Mouse (Mus musculus): ENCODE data around the gene Rsbn1. TPM values are rescaled to one million over a fixed set of nuclear protein-coding genes. Genes with fewer than 3 reads are reported as not detected.

Rsbn1 gene
- polyA plus RNA-seq, 1 experiment from 2014 or later: 24.6 TPM

DNA sequence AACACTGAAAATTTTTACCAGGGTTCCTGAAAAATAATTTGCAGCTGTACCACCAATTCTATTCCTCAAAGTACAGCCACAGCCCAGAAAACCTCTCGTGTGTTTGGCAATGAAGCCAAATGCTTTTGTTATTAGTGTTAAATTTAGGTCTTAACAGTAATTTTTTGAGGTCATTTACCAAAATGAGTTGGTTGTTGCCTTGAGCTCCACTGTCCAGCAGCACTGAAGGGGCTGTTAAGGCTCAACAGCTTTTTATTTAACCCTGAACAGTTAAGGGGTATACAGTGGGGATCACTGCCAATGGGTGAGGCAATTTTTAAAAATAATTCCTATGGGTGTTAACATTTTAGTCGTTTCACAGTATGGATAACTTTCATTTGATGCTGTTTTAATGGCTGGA lies 53.3 kb downstream of the Rsbn1 start:
- peaks cover 21% of the 10 kb centered on the region for H3K36me3 ChIP-seq
- peak overlapping the region; percentile 91 for H3K9ac ChIP-seq (replicated peaks)
- ATAC-seq: no peak
- H3K27me3 ChIP-seq: no peaks in the 10 kb centered on the region
- no peaks in the 10 kb centered on the region for H3K9me3 ChIP-seq
- H3K4me1 ChIP-seq (replicated peaks): peaks cover 31% of the 10 kb centered on the region
- peak overlapping the region; percentile 85 for H3K4me3 ChIP-seq (replicated peaks)
- WGBS: 22% methylated on average over 2 of the region's 2 CpGs
- H3K27ac ChIP-seq: peak overlapping the region; percentile 99
- peak overlapping the region; percentile 79 for H3K4me2 ChIP-seq (replicated peaks)

DNA sequence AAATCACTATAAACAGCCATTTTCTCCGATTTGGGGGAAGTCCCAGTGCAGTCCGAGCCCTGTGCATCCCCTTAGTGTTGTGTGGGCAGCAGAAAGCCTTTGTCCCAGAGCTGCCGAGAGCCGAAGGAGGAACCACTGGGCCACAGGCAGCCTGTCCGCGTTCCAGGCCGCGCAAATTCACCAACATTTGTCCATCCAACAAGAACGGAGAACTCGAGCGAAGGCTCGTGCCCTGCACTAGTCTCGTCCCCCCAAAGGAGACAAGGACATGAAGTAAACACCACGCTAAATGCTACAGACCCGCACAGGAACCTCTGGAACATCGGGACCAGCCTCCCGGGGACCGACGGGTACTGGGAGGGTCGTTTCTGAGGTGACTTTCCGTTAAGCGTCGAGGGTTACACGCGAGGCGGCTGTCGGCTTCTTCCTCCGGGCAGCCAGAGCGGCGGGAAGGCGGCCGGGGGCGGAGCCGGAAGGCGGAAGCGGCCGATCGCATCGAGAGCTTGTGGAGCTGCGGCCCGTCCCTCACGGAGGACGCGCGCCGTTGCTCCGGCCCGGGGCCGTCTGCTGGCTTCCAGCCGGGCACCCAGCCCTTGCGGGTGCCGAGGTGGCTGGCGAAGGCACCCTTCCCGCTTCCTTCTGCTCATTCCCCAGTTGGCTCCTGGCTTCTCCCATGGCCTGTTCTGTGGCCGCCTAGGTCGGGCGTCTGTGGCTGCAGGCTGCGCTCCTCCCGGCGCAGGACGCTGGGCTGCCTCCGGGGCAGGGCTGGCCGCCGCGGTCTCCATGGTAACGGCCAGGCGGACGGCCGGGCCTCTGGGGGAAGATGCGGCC lies 54.2 kb downstream of the Rsbn1 start, which contains the start of gene Phtf1:
Gene Phtf1, plus strand, starts transcription at position 250 of the 831 bp plus-strand sequence.
- Histone ChIP-seq H3K4me1 (replicated peaks) (peaks cover 31% of the 10 kb centered on the region), H3K27ac (peak within 1 kb of the TSS; percentile 99), H3K9ac (replicated peaks) (peak within 1 kb of the TSS; percentile 91), H3K9me3 (no peaks in the 10 kb centered on the region), H3K4me3 (replicated peaks) (peak within 1 kb of the TSS; percentile 85), H3K27me3 (no peaks in the 10 kb centered on the region), H3K36me3 (peaks cover 21% of the 10 kb centered on the region), H3K4me2 (replicated peaks) (peak within 1 kb of the TSS; percentile 79)
- ATAC-seq: peak; percentile 98
- under 1% methylated on average over 65 of the region's 70 CpGs for WGBS

- Histone ChIP-seq H3K36me3 (peaks cover 23% of the 10 kb centered on the region), H3K4me1 (replicated peaks) (peaks cover 31% of the 10 kb centered on the region), H3K27ac (peak overlapping the region; percentile 99), H3K9ac (replicated peaks) (peak overlapping the region; percentile 91), H3K4me2 (replicated peaks) (peak overlapping the region; percentile 79), H3K9me3 (no peaks in the 10 kb centered on the region), H3K27me3 (no peaks in the 10 kb centered on the region), H3K4me3 (replicated peaks) (peak overlapping the region; percentile 85)
- ATAC-seq: peak; percentile 89
- 0% methylated on average over 24 of the region's 24 CpGs for WGBS
These were observed 54.8 kb downstream of the Rsbn1 start for GRCm38 (mm10) chr3:103968701-103969100.

DNA sequence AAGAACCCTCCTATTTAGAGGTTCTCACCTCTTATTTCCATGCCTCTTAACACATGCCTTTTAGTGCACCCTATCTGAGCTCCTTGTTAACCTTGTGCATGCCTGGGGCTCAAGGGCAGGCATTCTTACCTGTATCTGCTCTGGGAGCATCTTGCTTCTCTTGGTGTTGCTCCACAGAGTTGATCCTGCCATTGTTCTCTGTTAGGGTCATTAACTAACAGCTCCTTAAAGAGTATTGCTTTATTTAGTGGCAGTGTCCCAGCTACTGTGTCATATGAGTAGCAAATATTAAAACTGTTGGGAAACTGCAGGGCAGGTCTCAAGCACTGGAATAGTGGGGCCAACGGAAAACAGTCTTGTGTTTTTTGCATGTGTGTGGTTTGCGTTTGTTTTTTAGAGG lies 57.2 kb downstream of the Rsbn1 start:
- H3K27me3 ChIP-seq: no peaks in the 10 kb centered on the region
- WGBS: 100% methylated on average over 2 of the region's 2 CpGs
- H3K36me3 ChIP-seq: peaks cover 23% of the 10 kb centered on the region
- no peak overlapping the region for H3K4me2 ChIP-seq (replicated peaks)
- no peaks in the 10 kb centered on the region for H3K9me3 ChIP-seq
- no peak for ATAC-seq
- H3K4me1 ChIP-seq (replicated peaks): peaks cover 31% of the 10 kb centered on the region
- H3K9ac ChIP-seq (replicated peaks): no peak overlapping the region
- no peak overlapping the region for H3K27ac ChIP-seq
- no peak overlapping the region for H3K4me3 ChIP-seq (replicated peaks)

GRCm38 (mm10) chr3:103984556-103984955 lies 70.6 kb downstream of the Rsbn1 start:
- Histone ChIP-seq H3K27me3 (no peaks in the 10 kb centered on the region), H3K4me1 (replicated peaks) (no peaks in the 10 kb centered on the region), H3K27ac (no peak overlapping the region), H3K9ac (replicated peaks) (no peak overlapping the region), H3K4me3 (replicated peaks) (no peak overlapping the region), H3K9me3 (no peaks in the 10 kb centered on the region), H3K4me2 (replicated peaks) (no peak overlapping the region), H3K36me3 (peaks cover 69% of the 10 kb centered on the region)
- 78% methylated on average over 4 of the region's 4 CpGs for WGBS
- ATAC-seq: no peak

DNA sequence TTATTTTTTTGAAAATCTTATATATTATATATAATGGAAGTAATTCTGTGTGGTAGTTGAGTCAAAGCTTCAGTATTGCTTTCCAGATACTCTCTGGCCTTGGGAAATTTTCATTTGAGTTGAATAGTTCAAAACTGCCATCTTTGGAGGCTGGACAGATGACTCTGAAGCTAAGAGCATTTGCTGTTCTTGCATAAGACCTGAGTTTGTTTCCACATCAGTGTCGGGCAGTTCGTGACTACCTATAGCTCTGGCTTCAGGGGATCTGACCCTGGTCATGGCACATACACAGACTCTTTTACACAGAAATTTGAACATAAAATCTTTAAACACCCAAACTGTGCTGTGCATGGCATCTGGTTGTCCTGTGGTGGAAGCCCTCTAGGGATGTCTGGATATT lies 71.3 kb downstream of the Rsbn1 start:
- H3K36me3 ChIP-seq: peaks cover 74% of the 10 kb centered on the region
- ATAC-seq: no peak
- H3K9me3 ChIP-seq: no peaks in the 10 kb centered on the region
- H3K4me1 ChIP-seq (replicated peaks): no peaks in the 10 kb centered on the region
- WGBS: 95% methylated on average over 2 of the region's 2 CpGs
- H3K4me3 ChIP-seq (replicated peaks): no peak overlapping the region
- no peaks in the 10 kb centered on the region for H3K27me3 ChIP-seq
- H3K27ac ChIP-seq: no peak overlapping the region
- no peak overlapping the region for H3K4me2 ChIP-seq (replicated peaks)
- H3K9ac ChIP-seq (replicated peaks): no peak overlapping the region

DNA sequence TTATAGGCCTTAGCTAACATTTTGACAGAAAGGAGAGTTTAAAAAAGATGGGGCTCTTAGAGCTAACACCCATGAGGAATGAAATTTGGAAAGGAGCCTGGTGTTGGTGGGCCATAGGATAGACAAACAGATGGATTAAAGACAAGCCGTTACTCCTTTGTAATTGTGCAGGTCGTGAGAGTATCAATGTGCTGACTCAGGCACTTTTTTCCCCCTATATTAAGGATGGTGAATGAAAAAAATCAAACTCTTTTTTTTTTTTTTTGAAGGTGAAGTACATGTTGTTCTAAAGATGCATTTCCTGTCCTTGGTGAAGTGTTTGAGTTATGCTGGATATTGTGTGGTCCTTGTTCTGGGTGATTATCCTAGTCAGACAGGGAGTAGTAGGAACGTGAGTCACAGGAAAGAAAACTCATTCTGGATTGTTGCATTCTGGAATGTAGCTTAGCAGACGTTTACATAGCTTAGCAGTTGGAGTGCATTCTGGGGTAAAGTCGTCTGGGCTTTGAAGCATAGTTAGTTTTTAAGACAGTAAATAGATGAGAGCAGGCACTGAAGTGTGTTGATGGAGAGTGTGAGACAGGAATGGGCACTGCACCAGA lies 74.0 kb downstream of the Rsbn1 start:
- no peak for ATAC-seq
- Histone ChIP-seq H3K4me1 (replicated peaks) (no peaks in the 10 kb centered on the region), H3K4me2 (replicated peaks) (no peak overlapping the region), H3K27me3 (no peaks in the 10 kb centered on the region), H3K27ac (no peak overlapping the region), H3K9ac (replicated peaks) (no peak overlapping the region), H3K36me3 (peaks cover 79% of the 10 kb centered on the region), H3K9me3 (no peaks in the 10 kb centered on the region), H3K4me3 (replicated peaks) (no peak overlapping the region)
- 62% methylated on average over 5 of the region's 5 CpGs for WGBS

DNA sequence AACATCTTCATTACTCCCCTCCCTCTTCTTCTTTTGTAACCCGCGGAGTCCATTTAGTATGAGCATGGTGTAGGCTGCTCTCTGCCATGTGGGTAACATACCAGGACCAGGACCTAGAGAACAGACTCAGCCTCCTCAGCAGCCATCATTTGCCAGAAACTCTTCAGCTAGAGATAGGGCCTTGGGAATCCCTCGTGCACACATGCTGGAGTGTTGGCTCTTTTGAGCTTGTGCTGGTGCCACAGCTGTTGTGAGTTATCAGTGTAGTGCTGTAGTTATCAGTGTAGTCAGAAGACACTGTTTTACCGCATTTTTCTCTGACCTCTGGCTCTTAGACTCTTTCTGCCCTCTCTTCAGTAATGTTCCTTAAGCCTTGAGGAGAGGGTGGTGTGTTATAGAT lies 75.4 kb downstream of the Rsbn1 start:
- 94% methylated on average over 4 of the region's 4 CpGs for WGBS
- no peak overlapping the region for H3K4me3 ChIP-seq (replicated peaks)
- no peaks in the 10 kb centered on the region for H3K9me3 ChIP-seq
- H3K4me1 ChIP-seq (replicated peaks): no peaks in the 10 kb centered on the region
- H3K9ac ChIP-seq (replicated peaks): no peak overlapping the region
- ATAC-seq: no peak
- no peaks in the 10 kb centered on the region for H3K27me3 ChIP-seq
- H3K4me2 ChIP-seq (replicated peaks): no peak overlapping the region
- H3K27ac ChIP-seq: no peak overlapping the region
- peaks cover 79% of the 10 kb centered on the region for H3K36me3 ChIP-seq

DNA sequence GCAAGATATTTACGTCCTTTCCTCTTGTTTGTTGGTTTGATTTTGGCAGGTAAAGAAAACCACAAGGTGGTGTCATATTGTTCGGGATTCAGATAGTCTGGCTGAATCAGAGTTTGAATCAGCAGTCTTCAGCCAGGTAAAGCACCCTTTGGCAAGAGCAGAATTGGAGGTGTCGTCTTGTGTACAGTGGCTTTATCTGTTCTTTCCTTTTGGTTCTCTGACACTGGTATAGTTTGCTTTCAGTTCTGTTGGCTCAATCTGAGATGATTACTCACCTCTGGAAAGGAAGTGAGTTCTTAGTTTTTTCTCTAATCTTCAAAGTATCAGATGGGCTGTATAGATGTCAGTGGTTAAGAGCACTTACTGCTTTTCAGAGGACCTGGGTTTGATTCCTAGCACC lies 77.4 kb downstream of the Rsbn1 start:
- H3K4me3 ChIP-seq (replicated peaks): no peak overlapping the region
- no peak overlapping the region for H3K27ac ChIP-seq
- H3K4me2 ChIP-seq (replicated peaks): no peak overlapping the region
- H3K9me3 ChIP-seq: no peaks in the 10 kb centered on the region
- H3K9ac ChIP-seq (replicated peaks): no peak overlapping the region
- no peak for ATAC-seq
- no peaks in the 10 kb centered on the region for H3K4me1 ChIP-seq (replicated peaks)
- H3K27me3 ChIP-seq: no peaks in the 10 kb centered on the region
- peaks cover 81% of the 10 kb centered on the region for H3K36me3 ChIP-seq
- 95% methylated on average over 3 of the region's 3 CpGs for WGBS

- H3K4me1 ChIP-seq (replicated peaks): no peaks in the 10 kb centered on the region
- no peak overlapping the region for H3K27ac ChIP-seq
- no peaks in the 10 kb centered on the region for H3K9me3 ChIP-seq
- 96% methylated on average over 4 of the region's 4 CpGs for WGBS
- no peak overlapping the region for H3K4me3 ChIP-seq (replicated peaks)
- H3K27me3 ChIP-seq: no peaks in the 10 kb centered on the region
- no peak overlapping the region for H3K4me2 ChIP-seq (replicated peaks)
- peaks cover 78% of the 10 kb centered on the region for H3K36me3 ChIP-seq
- no peak overlapping the region for H3K9ac ChIP-seq (replicated peaks)
- ATAC-seq: no peak
These were observed 84.8 kb downstream of the Rsbn1 start for GRCm38 (mm10) chr3:103998724-103999123.

GRCm38 (mm10) chr3:104006896-104007466 lies 93.1 kb downstream of the Rsbn1 start:
- no peaks in the 10 kb centered on the region for H3K9me3 ChIP-seq
- no peak overlapping the region for H3K9ac ChIP-seq (replicated peaks)
- H3K27ac ChIP-seq: 0 out of 2 replicates have a peak overlapping the region, but pooled peaks have one; percentile 4
- no peak for ATAC-seq
- H3K4me3 ChIP-seq (replicated peaks): no peak overlapping the region
- H3K4me2 ChIP-seq (replicated peaks): no peak overlapping the region
- H3K4me1 ChIP-seq (replicated peaks): no peaks in the 10 kb centered on the region
- H3K27me3 ChIP-seq: no peaks in the 10 kb centered on the region
- peaks cover 52% of the 10 kb centered on the region for H3K36me3 ChIP-seq
- 85% methylated on average over 8 of the region's 8 CpGs for WGBS

DNA sequence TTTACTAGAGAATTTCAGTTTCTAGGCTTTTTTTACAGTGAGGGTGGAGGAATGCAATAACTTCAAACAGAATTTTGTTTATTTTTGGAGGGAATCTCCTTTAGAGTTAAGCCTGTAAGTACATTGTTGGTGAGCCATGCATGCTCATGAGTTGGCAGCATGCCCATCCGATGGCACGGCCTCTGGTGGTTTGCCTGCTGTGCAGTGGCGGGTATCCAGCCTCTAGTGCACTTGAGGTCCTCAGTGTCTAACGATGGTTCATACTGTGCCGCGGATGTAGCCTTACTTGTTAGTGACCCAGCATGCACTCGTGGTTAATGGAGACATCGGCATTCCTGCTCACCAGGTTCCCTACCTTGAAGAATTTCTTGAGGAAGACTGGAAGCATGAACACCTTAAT lies 93.6 kb downstream of the Rsbn1 start:
- peaks cover 47% of the 10 kb centered on the region for H3K36me3 ChIP-seq

More for the DNA sequence above, 93.6 kb downstream of the Rsbn1 start:
- no peaks in the 10 kb centered on the region for H3K4me1 ChIP-seq (replicated peaks)
- WGBS: 77% methylated on average over 8 of the region's 8 CpGs
- no peak overlapping the region for H3K27ac ChIP-seq
- H3K9me3 ChIP-seq: no peaks in the 10 kb centered on the region
- H3K4me2 ChIP-seq (replicated peaks): no peak overlapping the region
- H3K9ac ChIP-seq (replicated peaks): no peak overlapping the region
- no peaks in the 10 kb centered on the region for H3K27me3 ChIP-seq
- ATAC-seq: peak; percentile 50; the same call in 1 of the 2 replicates
- H3K4me3 ChIP-seq (replicated peaks): no peak overlapping the region
